Mouse (Mus musculus) urinary bladder, postnatal 36 days (tissue): Measurements from ENCODE around the gene Slc4a2.

ENCODE experiments used
- DNase-seq, 2 experiments: peaks; one replicate each; pipeline ENCODE4 v3.0.0; 2022; ENCODE audit warnings: low spot score in 2 of 2, mixed read lengths in 1 of 2

The Slc4a2 gene

GRCm38 (mm10) chr5:24426556-24427284 lies 3.1 kb downstream of the Slc4a2 start:
- no peak for DNase-seq

GRCm38 (mm10) chr5:24427285-24427633 lies 3.6 kb downstream of the Slc4a2 start:
- DNase-seq: no peak

GRCm38 (mm10) chr5:24427981-24428402 lies 4.4 kb downstream of the Slc4a2 start:
- DNase-seq: no peak

- no peak for DNase-seq
Observed at GRCm38 (mm10) chr5:24428596-24428995, 5.0 kb downstream of the Slc4a2 start.

GRCm38 (mm10) chr5:24433993-24434392 lies 10.4 kb downstream of the Slc4a2 start:
- DNase-seq: no peak

- DNase-seq: no peak
Observed at GRCm38 (mm10) chr5:24441187-24441586, 17.6 kb downstream of the Slc4a2 start.

- no peak for DNase-seq
Observed at GRCm38 (mm10) chr5:24442029-24442428, 18.4 kb downstream of the Slc4a2 start.

GRCm38 (mm10) chr5:24443204-24443603 lies 19.6 kb downstream of the Slc4a2 start:
- no peak for DNase-seq

GRCm38 (mm10) chr5:24443927-24444326 lies 20.3 kb downstream of the Slc4a2 start:
- no peak for DNase-seq

GRCm38 (mm10) chr5:24444746-24445427 lies 21.2 kb downstream of the Slc4a2 start, which contains the start of gene Fastk:
Gene Fastk, minus strand, starts transcription at chr5:24445287.
- peak; percentile 87 to 92 for DNase-seq

GRCm38 (mm10) chr5:24445428-24446080 lies 21.9 kb downstream of the Slc4a2 start:
- DNase-seq: no peak

GRCm38 (mm10) chr5:24446630-24447029 lies 23.0 kb downstream of the Slc4a2 start:
- DNase-seq: no peak

- peak; percentile 73 to 87 for DNase-seq
Observed at GRCm38 (mm10) chr5:24447624-24448298, 24.1 kb downstream of the Slc4a2 start, which contains the start of gene Tmub1. Gene Tmub1, minus strand, starts transcription at chr5:24447854.

GRCm38 (mm10) chr5:24451264-24452029 lies 27.8 kb downstream of the Slc4a2 start:
- DNase-seq: peak; percentile 81 to 87

GRCm38 (mm10) chr5:24452030-24452690 lies 28.5 kb downstream of the Slc4a2 start, which contains the start of gene Agap3:
Gene Agap3, plus strand, starts transcription at chr5:24452177.
- no peak for DNase-seq

- DNase-seq: no peak
Observed at GRCm38 (mm10) chr5:24452691-24453233, 29.1 kb downstream of the Slc4a2 start.

- no peak for DNase-seq
Observed at GRCm38 (mm10) chr5:24453283-24453984, 29.8 kb downstream of the Slc4a2 start.

GRCm38 (mm10) chr5:24453985-24454303 lies 30.3 kb downstream of the Slc4a2 start:
- no peak for DNase-seq

- DNase-seq: no peak
Observed at GRCm38 (mm10) chr5:24455076-24455475, 31.4 kb downstream of the Slc4a2 start.

GRCm38 (mm10) chr5:24455613-24456012 lies 32.0 kb downstream of the Slc4a2 start:
- DNase-seq: no peak
